Mouse (Mus musculus): ENCODE results near the gene Omp.

Omp gene

GRCm38 (mm10) chr7:98103002-98103941 lies 42.0 kb downstream of the Omp start:
- no peak for DNase-seq (ENCODE audit: low read depth, low spot score)

- no peak for DNase-seq (ENCODE audit: low read depth, low spot score)
These were observed 42.8 kb downstream of the Omp start for GRCm38 (mm10) chr7:98102488-98102887.

- no peak for DNase-seq (ENCODE audit: low read depth, low spot score)
These were observed 47.7 kb downstream of the Omp start for GRCm38 (mm10) chr7:98097557-98097956.

GRCm38 (mm10) chr7:98095852-98096251 lies 49.5 kb downstream of the Omp start:
- DNase-seq (ENCODE audit: low read depth, low spot score) = no peak

Data from WW6 (cell line).